Mouse (Mus musculus): Measurements from ENCODE around the gene Gm9507.

The Gm9507 gene

DNA sequence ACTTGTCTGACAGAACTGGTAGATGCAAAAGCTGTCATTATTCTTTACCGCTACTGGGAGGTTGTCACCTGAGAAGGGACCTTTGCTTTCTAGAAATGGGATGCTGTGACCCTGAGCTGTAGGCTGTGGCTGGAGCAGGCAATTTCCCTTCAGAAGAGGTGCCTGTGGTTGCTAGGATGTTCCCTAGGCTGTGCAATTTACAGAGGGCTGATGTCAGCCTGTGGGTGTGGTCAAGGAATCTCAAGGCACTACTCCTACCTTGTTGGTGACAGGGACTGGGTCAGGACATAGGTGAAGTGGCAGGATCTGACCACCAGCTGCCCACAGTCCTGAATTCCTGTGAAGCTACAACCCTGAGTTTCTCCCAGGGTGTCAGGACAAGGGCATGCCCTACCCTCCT lies 41.9 kb downstream of the Gm9507 start:
- no peak for DNase-seq

Data from thymus, adult 18-20 months (tissue).